Mouse (Mus musculus): ENCODE measurements around the gene Dlgap1.

GRCm38 (mm10) chr17:70849399-70850232 lies 880.7 kb downstream of the Dlgap1 start:
- TF ChIP-seq CTCF (conservative IDR thresholded peaks at IDR 0.05; ENCODE audit: low read length) (no peak), NANOG (IDR thresholded peaks at IDR 0.05; ENCODE audit: borderline replicate concordance, low read length) (no peak), POU5F1 (IDR thresholded peaks at IDR 0.05; ENCODE audit: borderline replicate concordance, low read length) (no peak)
